Mouse (Mus musculus) bone marrow macrophage, adult 2 months (primary cell): ENCODE data around the gene Tmem59. TPM values are rescaled to one million over a fixed set of nuclear protein-coding genes. Genes with fewer than 3 reads are reported as not detected.

Source experiments
- H3K27ac ChIP-seq: 2 replicates; pipeline ENCODE4 v1.5.1; 2012; ENCODE audit warnings: low read depth, low read length; ENCODE audit not compliant: insufficient read depth
- H3K4me1 ChIP-seq: 2 replicates; pipeline ENCODE4 v1.6.1; 2012; ENCODE audit warnings: low read length; ENCODE audit not compliant: control insufficient read depth, insufficient read depth
- H3K4me3 ChIP-seq: 2 replicates; pipeline ENCODE4 v1.5.1; 2012; ENCODE audit warnings: mild to moderate bottlenecking, low read length, moderate library complexity; ENCODE audit not compliant: insufficient read depth
- CTCF ChIP-seq: IDR thresholded peaks from 2 replicates; pipeline ENCODE4 v1.5.1; 2012; ENCODE audit warnings: low read depth, mild to moderate bottlenecking, low read length, moderate library complexity
- POLR2A ChIP-seq: IDR thresholded peaks from 2 replicates; pipeline ENCODE4 v1.6.1; 2012; ENCODE audit warnings: mild to moderate bottlenecking, low read depth, low read length, borderline replicate concordance
- polyA plus RNA-seq: library from polyadenylated mRNA; stranded (reverse); fragments of >200 nt; gene quantifications from 2 replicates; pipeline ENCODE4 v1.2.4, GENCODE M21; 2012; ENCODE audit not compliant: missing spikeins, insufficient read depth, insufficient read length

Tmem59 gene
- polyA plus RNA-seq, 1 experiment, result 296 TPM

DNA sequence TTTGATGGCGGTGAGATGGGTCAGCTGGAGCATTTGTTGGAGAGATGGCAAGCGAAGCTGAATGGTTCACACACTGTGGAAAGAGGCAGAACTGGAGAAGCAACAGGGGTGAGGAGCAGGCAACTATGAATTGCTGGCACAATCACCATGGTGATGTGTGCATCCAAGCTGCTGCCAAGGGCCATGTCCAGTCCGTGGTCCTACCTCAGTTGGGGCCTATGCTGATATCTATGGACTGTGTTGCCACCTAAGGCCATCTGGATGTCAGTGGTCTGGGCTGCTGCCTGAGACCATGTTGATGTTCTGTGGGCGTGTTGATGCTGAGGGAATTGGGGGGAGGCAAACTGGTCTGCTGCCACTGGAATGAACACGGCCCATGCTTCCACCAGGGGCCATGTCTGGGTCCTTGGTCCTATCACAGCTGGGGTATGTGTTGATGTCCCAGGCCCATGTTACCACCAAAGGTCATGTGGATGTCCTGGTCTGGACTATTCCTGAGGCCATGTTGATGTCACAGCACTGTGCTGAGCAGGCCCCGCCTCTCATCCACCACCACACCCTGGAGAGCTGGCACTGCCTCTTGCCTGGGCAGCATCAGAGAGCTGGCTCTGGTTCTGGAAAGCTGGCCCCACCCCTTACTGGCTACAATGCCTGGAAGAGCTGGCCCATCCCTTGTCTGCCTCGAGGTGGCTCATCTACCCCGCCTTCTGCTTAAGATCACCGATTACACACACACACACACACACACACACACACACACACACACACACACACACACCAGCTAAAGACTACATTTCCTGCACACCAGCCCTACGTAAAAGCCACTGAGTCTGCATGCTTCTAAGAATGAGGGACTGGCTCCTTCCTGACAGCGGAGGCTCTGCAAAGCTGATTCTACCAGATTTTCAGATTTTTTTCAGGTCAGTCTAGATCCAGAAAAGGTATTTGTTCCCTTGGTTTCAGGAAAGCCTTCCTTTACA is 45.3 kb downstream of the Tmem59 start:
- Histone ChIP-seq H3K4me1 (peaks cover 16% of the 10 kb centered on the region), H3K4me3 (no peak overlapping the region), H3K27ac (no peak overlapping the region)
- no peak for TF ChIP-seq CTCF
- no peak for TF ChIP-seq POLR2A

DNA sequence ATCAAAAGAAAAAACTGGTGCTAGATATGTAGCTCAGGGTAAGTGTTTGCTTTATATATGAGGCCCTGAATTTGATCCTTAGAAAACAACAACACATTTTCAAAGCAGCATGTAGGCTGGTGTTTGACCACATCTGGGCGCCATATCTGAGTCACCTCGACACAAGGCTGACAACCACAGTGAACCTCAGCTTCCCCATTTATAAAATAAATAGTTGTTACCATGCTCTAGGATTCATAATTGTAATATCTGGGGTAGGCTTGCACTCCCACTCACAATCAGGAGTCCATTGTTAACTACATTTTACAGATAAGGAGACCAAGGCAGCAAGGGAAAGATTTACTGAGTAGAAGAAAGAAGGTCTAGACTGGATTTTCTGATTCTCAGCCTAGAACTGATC is 48.1 kb downstream of the Tmem59 start:
- Histone ChIP-seq H3K27ac (no peak overlapping the region), H3K4me3 (no peak overlapping the region), H3K4me1 (peaks cover 16% of the 10 kb centered on the region)
- TF ChIP-seq POLR2A, result no peak

DNA sequence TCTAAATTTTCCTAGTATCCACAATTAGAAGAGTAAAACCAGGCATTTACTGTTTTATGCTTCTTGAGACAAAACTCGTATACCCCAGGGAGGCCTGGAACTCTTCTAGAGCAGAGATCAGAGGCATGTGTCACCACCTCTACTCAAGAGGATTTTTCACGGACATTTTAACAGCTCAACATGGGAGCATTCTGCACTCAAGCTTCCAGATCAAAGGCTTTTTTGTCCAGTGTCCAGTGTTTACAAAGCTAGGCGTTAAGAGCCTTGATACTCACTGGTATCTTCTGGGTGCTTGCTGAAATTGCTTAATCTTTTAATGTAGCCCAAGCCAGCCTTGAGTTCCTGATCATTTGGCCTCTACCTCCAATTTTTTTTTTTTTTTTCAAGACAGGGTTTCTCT is 54.0 kb downstream of the Tmem59 start:
- Histone ChIP-seq H3K4me1 (no peaks in the 10 kb centered on the region), H3K4me3 (no peak overlapping the region), H3K27ac (no peak overlapping the region)
- no peak for TF ChIP-seq POLR2A

DNA sequence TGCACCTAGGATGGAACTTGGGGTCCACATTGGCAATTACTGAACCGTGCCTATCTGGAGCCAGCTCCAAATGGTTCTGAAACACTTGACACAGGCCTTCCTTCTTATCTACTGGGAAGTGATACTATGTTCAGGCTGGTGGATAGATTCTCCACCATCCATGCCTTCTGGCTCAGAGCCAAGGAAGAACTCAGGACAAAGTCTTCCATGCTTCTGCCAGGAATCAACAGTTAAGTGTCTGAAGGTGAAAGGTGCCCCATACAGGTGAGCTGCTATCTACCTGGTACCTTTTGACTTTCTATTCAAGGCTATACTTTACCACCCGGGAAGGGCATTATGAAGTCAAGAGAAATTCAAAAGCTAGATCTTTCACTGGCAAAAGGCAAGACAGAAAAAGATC is 60.1 kb downstream of the Tmem59 start:
- no peak overlapping the region for H3K4me3 ChIP-seq
- no peak for TF ChIP-seq POLR2A
- no peak for TF ChIP-seq CTCF
- H3K4me1 ChIP-seq, result peaks cover 14% of the 10 kb centered on the region
- no peak overlapping the region for H3K27ac ChIP-seq

DNA sequence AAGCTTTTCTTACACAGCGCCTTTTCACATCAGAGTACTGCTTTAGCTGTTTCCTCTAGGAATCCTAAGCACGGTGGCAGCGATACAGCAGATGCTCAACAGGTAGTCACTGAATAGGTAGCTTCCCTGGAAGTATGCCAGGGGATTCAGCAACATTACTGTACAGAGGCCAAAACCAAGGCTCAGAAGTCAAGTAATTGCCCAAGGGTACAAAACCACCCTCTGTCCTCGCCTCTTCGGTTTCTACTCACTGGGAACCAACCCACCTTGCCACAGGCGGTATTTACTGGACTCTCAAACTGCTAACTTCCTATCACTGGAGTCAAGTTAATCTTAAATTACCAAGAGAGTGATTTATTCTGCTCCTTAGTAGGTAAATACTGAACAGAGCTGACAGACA is 62.0 kb downstream of the Tmem59 start:
- Histone ChIP-seq H3K4me1 (peaks cover 14% of the 10 kb centered on the region), H3K4me3 (no peak overlapping the region), H3K27ac (no peak overlapping the region)
- no peak for TF ChIP-seq CTCF
- no peak for TF ChIP-seq POLR2A

DNA sequence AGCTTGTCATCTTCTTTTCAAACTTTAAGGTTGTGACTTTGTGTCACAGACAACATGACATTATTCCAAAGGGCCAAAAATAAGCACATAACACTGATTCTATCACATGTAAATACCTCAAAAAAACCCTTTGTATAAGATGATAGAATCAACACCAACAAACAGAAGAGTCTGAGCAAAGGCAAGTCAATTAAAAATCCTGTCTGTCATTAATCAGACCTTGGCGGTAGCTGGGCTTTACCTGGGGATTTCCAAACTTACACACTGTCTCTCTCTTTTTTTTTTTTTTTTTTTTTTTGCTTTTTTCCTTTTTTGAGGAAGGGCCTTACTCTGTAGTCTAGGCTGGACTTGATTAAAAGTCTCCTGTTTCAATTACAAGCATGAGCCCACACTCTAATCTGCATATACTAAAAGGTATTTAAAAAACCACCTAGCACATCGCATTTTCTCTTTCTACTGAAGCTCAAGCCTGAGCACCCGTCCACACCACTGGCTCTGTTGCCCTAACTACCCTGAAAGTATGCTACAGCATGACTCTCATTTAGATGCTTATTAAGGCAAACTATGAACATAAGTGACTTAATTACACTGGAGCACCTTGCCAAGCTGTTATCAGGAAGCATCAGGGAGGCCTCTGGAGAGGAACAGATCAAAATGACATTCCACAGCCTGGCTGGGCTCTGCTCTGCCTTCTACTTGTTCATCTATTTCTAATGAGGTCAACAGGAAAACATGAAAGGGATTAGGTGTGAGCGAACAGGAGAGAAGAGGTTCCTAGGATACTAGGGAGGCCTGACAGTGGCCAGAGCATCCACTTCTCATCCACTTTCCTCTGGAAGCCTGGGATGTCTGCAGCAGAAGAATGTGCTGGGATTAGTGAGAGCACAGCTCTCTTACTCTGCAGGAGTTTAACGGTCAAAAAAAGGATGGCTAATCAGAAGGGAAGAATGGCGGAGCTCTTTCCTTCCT is 65.5 kb downstream of the Tmem59 start:
- peaks cover 4% of the 10 kb centered on the region; the same call in 1 of the 2 replicates for H3K4me1 ChIP-seq
- H3K4me3 ChIP-seq, result no peak overlapping the region
- no peak for TF ChIP-seq CTCF
- no peak for TF ChIP-seq POLR2A
- H3K27ac ChIP-seq, result no peak overlapping the region

DNA sequence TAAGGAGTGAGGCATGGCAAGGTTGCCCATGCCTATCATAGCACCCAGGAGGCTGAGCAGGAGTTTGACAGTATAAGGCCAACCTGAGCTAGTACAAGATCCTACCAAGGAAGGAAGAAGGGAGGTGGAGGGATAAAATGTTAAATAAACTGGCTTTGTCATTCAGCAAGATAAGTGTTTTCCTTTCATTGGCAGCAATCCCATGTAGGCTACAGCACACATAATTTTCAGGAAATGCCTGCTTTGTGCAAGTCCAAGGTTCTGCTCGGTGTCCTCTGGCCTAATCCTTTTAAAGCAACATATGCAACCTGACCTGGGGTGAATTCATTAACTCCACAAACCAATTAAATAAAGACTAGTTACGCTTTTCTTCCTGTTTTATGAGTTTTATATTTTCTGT is 67.2 kb downstream of the Tmem59 start:
- Histone ChIP-seq H3K4me1 (0 out of 2 replicates have a peak, but pooled peaks cover 2% of the 10 kb centered on the region), H3K27ac (no peak overlapping the region), H3K4me3 (no peak overlapping the region)
- TF ChIP-seq CTCF (no peak), POLR2A (no peak)

DNA sequence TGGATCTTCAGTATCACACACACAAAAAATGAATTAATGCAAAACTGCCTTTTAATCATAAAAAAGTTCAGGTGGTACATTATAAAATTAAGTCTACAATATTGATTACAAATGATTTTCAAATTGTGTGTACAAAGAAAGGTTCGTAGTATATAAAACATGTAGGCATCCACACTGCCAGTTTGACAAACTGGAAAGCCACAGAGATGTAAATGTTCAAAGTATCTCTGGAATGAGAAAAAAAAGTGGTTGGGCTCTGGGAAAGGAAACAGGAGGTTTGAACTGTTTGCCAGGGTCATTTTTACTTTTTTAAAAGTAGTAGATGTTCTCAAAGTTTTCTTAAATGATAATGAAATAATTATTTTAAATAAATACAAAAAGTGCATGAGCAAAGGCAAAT is 67.8 kb downstream of the Tmem59 start:
- Histone ChIP-seq H3K4me3 (no peak overlapping the region), H3K27ac (no peak overlapping the region), H3K4me1 (0 out of 2 replicates have a peak, but pooled peaks cover 2% of the 10 kb centered on the region)
- no peak for TF ChIP-seq CTCF
- no peak for TF ChIP-seq POLR2A

DNA sequence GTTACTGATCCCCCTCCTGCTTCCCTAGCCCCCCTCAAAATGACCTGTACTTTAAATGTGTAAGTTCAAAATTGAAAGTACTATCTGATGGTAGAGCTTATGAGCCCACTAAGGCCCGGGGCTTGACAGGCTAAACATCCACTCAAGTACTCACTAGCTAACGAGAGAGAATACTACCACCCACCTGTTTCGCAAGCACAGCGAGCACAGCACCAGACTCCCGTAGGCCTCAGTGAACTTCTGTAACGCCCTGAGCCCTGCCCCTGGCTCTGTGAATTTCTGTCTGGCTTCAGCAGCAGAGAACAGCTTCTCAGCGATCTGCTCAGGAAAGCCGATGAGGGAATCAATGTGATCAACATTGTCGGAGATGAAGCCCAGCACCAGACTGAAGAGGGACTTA is 68.9 kb downstream of the Tmem59 start:
- H3K4me1 ChIP-seq, result 0 out of 2 replicates have a peak, but pooled peaks cover 5% of the 10 kb centered on the region
- H3K4me3 ChIP-seq, result no peak overlapping the region
- no peak for TF ChIP-seq POLR2A
- no peak for TF ChIP-seq CTCF
- H3K27ac ChIP-seq, result no peak overlapping the region
